Mouse (Mus musculus) right cerebral cortex, adult 2 months (tissue): ENCODE data around the gene B4gat1.
A peak's percentile ranks its signal among the peaks of the same experiment; 100 is the strongest.

Source experiments
- DNase-seq, 2 experiments: peaks; one replicate each; pipeline ENCODE4 v3.0.0; 2021 to 2022; ENCODE audit warnings: low spot score in 2 of 2

The B4gat1 gene

DNA sequence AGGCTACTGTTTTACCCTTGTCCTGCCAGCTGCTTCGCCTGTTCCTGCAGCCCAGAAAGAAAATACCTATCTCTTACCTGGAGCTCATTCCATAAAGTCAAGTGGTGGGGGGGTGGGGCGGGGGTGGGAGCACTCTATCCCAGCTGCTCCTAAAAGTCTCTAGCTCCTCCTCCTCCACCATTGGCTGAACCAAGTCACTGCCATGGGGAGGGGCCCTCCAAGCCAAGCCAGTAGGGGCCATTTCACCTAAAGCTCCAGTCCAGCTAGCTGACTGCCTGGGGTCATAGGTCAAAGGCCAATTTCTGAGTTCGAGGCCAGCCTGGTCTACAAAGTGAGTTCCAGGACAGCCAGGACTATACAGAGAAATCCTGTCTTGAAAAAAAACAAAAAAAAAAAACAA is 5.9 kb upstream of the B4gat1 start:
- DNase-seq, result no peak

GRCm38 (mm10) chr19:5036577-5036976 is 2.0 kb upstream of the B4gat1 start:
- DNase-seq, result no peak

DNA sequence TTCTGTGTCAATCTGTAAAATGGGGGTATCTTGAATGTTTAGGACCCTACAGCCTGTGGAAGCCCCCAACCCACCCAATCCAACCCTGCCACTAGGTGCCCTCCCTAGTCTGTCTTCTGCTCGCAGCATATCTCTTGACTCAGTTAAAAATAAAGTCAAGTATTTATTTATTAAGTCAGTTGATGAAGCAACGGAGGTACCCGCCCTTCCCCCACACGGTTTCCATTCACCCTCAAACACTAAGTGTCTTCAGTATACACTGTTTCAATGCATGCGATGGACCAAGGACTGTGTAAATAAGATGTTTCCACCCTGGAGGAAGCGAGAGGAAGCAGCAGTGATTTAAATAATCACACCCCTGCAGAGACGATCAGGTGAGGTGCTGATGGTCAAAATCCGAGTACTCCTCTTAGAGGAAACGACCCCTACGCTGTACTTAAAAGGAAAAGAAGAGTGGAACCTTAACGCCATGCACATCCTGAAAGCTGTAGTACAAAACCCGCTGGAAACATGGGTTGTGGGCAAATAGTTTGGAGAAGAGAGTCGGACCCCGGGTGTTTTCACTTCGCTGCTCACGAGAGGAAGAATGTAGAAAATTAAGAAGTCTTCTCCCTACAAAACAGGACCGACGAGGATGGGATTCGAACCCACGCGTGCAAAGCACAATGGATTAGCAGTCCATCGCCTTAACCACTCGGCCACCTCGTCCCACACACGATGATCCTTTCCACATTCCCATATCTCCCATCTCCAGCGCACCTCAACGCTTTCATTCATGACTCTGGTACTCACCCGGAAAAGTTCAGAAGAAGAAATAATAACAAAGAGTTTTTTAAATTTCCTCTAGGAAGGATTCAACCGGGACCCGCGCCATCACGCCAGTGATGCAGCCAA is 701 bp upstream of the B4gat1 start:
- DNase-seq, result peak; percentile 91 to 94

DNA sequence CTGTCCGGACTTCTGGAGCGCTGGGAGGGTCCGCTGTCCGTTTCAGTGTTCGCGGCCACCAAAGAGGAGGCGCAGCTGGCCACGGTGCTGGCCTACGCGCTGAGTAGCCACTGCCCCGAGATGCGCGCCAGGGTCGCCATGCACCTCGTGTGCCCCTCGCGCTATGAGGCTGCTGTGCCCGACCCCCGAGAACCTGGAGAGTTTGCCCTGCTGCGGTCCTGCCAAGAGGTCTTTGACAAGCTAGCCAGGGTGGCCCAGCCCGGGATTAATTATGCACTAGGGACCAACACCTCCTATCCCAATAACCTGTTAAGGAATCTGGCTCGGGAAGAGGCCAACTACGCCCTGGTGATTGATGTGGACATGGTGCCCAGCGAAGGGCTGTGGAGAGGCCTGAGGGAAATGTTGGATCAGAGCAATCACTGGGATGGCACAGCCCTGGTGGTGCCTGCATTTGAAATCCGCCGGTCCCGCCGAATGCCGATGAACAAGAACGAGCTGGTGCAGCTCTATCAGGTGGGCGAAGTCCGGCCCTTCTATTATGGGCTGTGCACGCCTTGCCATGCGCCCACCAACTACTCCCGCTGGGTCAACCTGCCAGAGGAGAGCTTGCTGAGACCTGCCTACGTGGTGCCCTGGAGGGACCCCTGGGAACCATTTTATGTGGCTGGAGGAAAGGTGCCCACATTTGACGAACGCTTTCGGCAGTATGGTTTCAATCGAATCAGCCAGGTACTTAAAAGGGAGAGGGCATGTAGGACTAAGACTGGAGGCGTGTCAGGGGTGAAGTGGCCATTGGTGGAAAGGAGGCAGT is 882 bp downstream of the B4gat1 start:
- DNase-seq, result no peak

GRCm38 (mm10) chr19:5040862-5041523 is 2.4 kb downstream of the B4gat1 start, which contains the start of gene Brms1:
Gene Brms1, plus strand, starts transcription at chr19:5041354.
- peak; percentile 96 for DNase-seq

GRCm38 (mm10) chr19:5041588-5041987 is 3.0 kb downstream of the B4gat1 start:
- no peak for DNase-seq

DNA sequence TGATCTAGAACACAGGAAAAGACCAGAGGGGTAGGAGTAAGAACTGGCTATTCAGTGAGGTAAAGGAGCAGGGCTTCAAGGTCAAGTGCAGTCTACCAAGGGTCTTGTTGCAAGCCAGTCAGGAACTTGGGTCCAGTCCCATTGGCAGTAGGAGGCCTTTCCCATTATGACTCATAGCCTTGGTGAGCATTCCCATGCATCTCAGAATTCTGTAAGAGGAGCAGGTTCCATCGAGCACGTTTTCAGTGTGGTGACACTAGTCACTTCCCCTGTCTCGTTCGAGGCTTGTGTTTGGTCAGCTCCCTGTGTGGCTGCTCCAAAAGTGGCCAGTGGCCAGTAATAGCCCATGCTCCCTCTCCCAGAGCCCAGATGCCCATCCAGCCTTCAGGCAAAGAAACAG is 6.9 kb downstream of the B4gat1 start:
- DNase-seq, result no peak

- DNase-seq, result peak; percentile 75 to 81
These were observed 9.8 kb downstream of the B4gat1 start for GRCm38 (mm10) chr19:5048138-5049056.

GRCm38 (mm10) chr19:5049325-5049724 is 10.7 kb downstream of the B4gat1 start:
- no peak for DNase-seq

- DNase-seq, result peak; percentile 77 to 81
These were observed 11.7 kb downstream of the B4gat1 start, which contains the start of gene Rin1 for GRCm38 (mm10) chr19:5050047-5050905. Gene Rin1, plus strand, starts transcription at chr19:5050481.

DNA sequence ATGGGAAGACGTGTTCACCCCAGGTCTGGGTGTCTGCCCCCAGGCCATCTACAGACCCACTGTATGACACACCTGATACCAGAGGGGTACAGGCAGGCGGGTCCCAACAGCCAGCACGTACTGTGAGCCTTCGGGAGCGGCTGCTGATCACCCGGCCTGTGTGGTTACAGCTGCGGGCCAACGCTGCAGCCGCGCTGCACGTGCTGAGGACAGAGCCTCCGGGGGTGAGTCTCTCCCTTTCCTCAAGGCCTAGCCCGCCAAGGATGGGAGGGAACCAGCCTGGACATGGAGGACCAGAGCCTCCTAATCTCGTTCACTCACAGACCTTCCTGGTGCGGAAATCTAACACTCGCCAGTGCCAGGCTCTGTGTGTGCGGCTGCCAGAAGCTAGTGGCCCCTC is 12.4 kb downstream of the B4gat1 start:
- DNase-seq, result no peak

DNA sequence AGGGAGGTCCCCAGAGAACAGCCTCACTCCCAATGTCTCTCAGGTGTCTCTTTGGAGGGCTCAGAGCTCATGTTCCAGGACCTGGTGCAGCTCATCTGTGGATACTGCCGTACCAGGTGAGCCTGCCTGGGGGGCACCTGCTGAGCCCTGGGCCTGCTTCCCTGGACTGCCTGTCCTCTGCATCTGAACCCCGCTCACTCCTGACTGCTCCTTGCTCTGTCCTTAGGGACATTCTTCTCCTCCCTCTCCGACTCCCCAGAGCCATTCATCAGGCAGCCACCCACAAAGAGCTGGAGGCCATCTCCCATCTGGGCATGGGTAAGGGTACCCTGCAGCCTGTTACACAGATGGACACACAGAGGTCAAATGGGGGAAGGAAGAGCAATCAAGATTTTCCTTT is 12.9 kb downstream of the B4gat1 start:
- no peak for DNase-seq

DNA sequence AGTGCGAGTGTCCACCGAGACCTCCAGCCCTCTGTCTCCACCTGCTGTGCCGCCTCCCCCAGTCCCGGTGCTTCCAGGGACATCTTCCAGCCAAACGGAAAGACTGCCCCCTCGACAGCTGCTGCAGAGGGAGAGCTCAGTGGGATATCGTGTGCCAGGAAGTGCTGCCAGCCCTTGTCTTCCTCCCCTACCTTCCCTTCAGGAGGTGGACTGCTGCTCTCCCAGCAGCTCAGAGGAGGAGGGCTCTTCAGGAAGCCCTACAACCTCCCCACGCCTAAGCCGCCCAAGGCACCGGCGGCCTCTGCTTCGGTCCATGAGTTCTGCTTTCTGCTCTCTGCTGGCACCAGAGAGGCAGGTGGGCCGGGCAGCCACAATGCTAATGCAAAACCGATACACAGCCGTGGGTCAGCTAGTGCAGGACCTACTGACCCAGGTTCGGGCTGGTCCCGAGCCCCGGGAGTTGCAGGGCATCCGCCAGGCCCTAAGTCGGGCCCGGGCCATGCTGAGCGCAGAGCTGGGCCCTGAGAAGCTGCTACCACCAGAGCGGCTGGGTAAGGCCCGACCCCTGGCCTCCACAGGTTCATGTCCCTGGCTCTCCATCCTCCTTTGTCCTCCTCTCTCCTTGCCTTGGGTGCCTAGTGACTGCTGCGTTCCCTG is 13.7 kb downstream of the B4gat1 start:
- peak in 1 of 2 experiments; percentile 71 for DNase-seq

DNA sequence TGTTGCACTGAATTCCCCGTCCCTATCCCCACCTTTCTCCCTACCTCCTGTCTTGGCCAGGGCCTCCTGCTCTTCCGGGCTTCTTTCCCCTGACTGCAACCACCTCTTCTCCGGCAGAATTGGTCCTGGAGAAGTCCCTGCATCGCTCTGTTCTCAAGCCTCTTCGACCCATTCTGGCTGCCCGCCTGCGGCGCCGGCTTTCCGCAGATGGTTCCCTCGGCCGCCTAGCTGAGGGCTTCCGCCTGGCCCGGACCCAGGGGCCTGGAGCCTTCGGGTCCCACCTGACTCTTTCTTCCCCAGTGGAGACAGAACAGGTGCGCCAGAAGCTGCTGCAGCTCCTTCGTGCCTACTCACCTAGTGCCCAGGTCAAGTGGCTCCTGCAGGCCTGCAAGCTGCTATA is 14.2 kb downstream of the B4gat1 start:
- no peak for DNase-seq

GRCm38 (mm10) chr19:5053909-5054308 is 15.3 kb downstream of the B4gat1 start:
- no peak for DNase-seq

- DNase-seq, result no peak
These were observed 17.6 kb downstream of the B4gat1 start for GRCm38 (mm10) chr19:5056251-5056650.

DNA sequence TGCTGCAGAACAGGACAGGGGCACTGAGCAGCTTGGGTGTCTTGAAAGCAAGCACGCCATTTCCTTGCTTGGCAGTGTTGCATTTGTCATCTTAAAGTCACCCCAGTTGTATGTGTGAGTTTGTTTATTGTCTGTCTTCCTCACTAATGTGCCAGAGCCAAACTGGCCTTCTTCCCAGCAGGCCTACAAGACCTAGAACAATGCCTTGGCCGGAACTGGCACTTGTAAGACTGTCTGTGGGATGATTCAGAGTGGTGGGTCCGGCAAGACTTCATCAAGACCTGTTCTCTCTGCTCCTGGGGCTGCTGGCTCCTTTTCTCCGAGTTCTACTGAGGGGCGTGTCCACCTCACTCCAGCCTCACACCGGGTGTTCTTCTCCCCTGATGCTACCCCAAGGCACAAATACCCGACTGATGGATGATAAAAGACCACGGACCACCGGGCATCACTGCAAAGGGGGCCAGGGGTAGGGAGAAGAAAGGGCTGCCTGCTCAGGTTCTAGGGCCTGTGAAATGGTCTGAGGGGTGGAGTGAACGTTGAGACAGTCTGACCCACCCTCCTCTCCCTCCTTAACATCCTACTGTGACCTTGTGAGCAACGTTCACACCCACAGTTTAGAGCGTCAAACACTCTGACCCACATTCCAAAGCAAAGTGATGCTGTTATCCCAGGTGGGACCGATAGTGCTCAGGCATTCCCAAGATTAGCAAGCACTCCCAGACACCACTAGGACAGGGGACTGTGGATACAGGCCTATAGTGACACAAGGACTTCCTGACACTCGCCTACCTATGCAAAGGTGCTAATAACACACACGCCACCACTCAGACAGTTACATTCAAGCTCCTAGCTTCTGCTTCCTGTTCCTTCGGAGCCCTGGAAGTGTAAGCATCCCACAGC is 19.5 kb downstream of the B4gat1 start:
- no peak for DNase-seq
